Comparison of ENCODE assay signal across 9 mouse cellular contexts in the genomic region with DNA sequence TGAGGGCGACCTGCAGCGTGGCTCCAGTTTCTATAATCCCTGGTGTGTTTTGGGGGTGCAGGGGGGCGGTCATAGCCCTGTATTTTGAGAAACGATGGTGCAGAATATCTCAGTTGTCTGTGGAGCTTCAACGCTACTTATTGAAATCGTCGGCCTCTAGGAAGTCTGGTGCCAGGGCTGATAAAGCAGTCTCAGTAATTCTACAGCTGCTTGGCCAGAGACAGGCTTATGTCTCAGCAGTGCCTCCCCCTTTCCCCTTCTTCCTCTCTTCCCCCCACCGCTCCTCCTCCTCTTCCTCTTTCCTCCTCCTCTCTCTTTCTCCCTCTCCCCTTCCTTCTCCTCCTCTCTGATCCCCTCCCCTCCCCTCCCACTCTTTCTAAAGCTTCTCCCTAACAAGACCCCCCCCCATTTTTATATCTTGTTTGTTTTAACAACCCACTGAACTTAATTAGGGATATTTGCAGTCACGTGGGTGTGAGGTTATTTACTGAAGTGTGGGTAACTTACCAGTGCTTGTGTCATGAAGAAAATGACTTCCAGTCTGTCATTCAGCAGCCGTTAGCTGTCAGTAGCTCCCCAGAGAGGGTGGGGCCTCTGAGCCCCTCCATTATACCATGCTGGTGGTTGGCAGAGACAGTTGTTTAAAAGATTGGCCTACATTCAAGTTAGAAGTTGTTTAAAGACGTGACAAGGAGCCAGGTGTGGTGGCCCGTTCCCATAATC.
A peak's percentile ranks its signal among the peaks of the same experiment; 100 is the strongest.
DNase-seq lines count a peak whose midpoint lies in the region; ATAC-seq lines count a peak whose summit lies in the region.
"Had no signal": no experiment of that assay in that cellular context is flagged by ENCODE, and none has a peak within 500 bp of the region (broad histone marks: within the 10 kb centered on the region; RNA-seq: fewer than 3 reads in every experiment).

No protein-coding gene starts in this region.

- H3K27ac ChIP-seq in forebrain, embryonic 14.5 days (ENCODE audit: low read depth, low read length), result no peak overlapping the region
- H3K27ac ChIP-seq in forebrain, embryonic 11.5 days (ENCODE audit: low read depth, low read length), result no peak overlapping the region
- H3K27ac ChIP-seq in kidney, embryonic 15.5 days, result peak overlapping the region; percentile 91
- H3K27ac ChIP-seq in liver, embryonic 12.5 days, result peak overlapping the region; percentile 61

- H3K9ac ChIP-seq in forebrain, embryonic 14.5 days (ENCODE audit: low read length), result no peak overlapping the region
- H3K9ac ChIP-seq in forebrain, embryonic 11.5 days (ENCODE audit: low read length), result no peak overlapping the region
- no peak overlapping the region for H3K9ac ChIP-seq in kidney, embryonic 15.5 days
- H3K9ac ChIP-seq in liver, embryonic 12.5 days, result peak overlapping the region; percentile 29; the same call in 1 of the 2 replicates

- no peaks in the 10 kb centered on the region for H3K27me3 ChIP-seq in forebrain, embryonic 14.5 days (replicated peaks; ENCODE audit: control insufficient read depth, insufficient read depth, low read length)
- no peaks in the 10 kb centered on the region for H3K27me3 ChIP-seq in forebrain, embryonic 11.5 days (ENCODE audit: control insufficient read depth, insufficient read depth, low read length)
- H3K27me3 ChIP-seq in kidney, embryonic 15.5 days, result no peaks in the 10 kb centered on the region
- H3K27me3 ChIP-seq in liver, embryonic 12.5 days (replicated peaks), result no peaks in the 10 kb centered on the region

- peak; percentile 22 for DNase-seq in forebrain, embryonic 14.5 days (ENCODE audit: low spot score)
- DNase-seq in forebrain, embryonic 11.5 days (ENCODE audit: low spot score), result no peak
- no peak for DNase-seq in kidney, adult 9 months
- peak; percentile 77 for DNase-seq in MEL-GATA-1-ER (ENCODE audit: extremely low read depth, low read depth)
- DNase-seq in urinary bladder, adult 2 months (ENCODE audit: low spot score), result no peak
- DNase-seq in urinary bladder, postnatal 4 days (ENCODE audit: low spot score in 2 of 2), result no peak
- DNase-seq: kidney, adult 11 months had no signal

- no peaks in the 10 kb centered on the region for H3K36me3 ChIP-seq in forebrain, embryonic 14.5 days (ENCODE audit: control insufficient read depth, insufficient read depth, low read length)
- H3K36me3 ChIP-seq in forebrain, embryonic 11.5 days (ENCODE audit: control insufficient read depth, insufficient read depth, low read length), result no peaks in the 10 kb centered on the region
- H3K36me3 ChIP-seq in kidney, embryonic 15.5 days, result peaks cover 5% of the 10 kb centered on the region; the same call in 1 of the 2 replicates
- H3K36me3 ChIP-seq in liver, embryonic 12.5 days, result no peaks in the 10 kb centered on the region

- H3K4me1 ChIP-seq in forebrain, embryonic 14.5 days (ENCODE audit: control insufficient read depth, insufficient read depth, low read length), result peaks cover 29% of the 10 kb centered on the region
- peaks cover 7% of the 10 kb centered on the region; the same call in 1 of the 2 replicates for H3K4me1 ChIP-seq in forebrain, embryonic 11.5 days (replicated peaks; ENCODE audit: control insufficient read depth, insufficient read depth, low read length)
- H3K4me1 ChIP-seq in kidney, embryonic 15.5 days, result peaks cover 59% of the 10 kb centered on the region
- peaks cover 93% of the 10 kb centered on the region for H3K4me1 ChIP-seq in liver, embryonic 12.5 days

- H3K4me2 ChIP-seq in forebrain, embryonic 14.5 days (ENCODE audit: low read length), result no peak overlapping the region
- H3K4me2 ChIP-seq in forebrain, embryonic 11.5 days (ENCODE audit: low read depth, low read length, severe bottlenecking), result no peak overlapping the region
- H3K4me2 ChIP-seq in kidney, embryonic 15.5 days, result no peak overlapping the region
- H3K4me2 ChIP-seq in liver, embryonic 12.5 days, result peak overlapping the region; percentile 44

- H3K4me3 ChIP-seq in forebrain, embryonic 14.5 days (ENCODE audit: low read depth, low read length), result no peak overlapping the region
- H3K4me3 ChIP-seq in forebrain, embryonic 11.5 days (ENCODE audit: low read depth, low read length), result no peak overlapping the region
- H3K4me3 ChIP-seq in kidney, embryonic 15.5 days (replicated peaks), result no peak overlapping the region
- no peak overlapping the region for H3K4me3 ChIP-seq in liver, embryonic 12.5 days

- 60% methylated on average over 12 of the region's 12 CpGs for WGBS in forebrain, embryonic 14.5 days
- WGBS in forebrain, embryonic 11.5 days, result 72% methylated on average over 12 of the region's 12 CpGs
- WGBS in kidney, embryonic 15.5 days, result 53% methylated on average over 12 of the region's 12 CpGs
- 21% methylated on average over 12 of the region's 12 CpGs for WGBS in liver, embryonic 12.5 days (ENCODE audit: insufficient replicate concordance)

- peak; percentile 45; the same call in 1 of the 2 replicates for ATAC-seq in forebrain, embryonic 14.5 days
- no peak for ATAC-seq in forebrain, embryonic 11.5 days (replicated peaks; ENCODE audit: low FRiP score)
- no peak for ATAC-seq in kidney, embryonic 15.5 days (replicated peaks; ENCODE audit: low FRiP score)
- peak; percentile 50; the same call in 1 of the 2 replicates for ATAC-seq in liver, embryonic 12.5 days

- no peaks in the 10 kb centered on the region for H3K9me3 ChIP-seq in forebrain, embryonic 14.5 days (replicated peaks; ENCODE audit: control insufficient read depth, low read length)
- no peaks in the 10 kb centered on the region for H3K9me3 ChIP-seq in forebrain, embryonic 11.5 days (ENCODE audit: control insufficient read depth, low read length)
- no peaks in the 10 kb centered on the region for H3K9me3 ChIP-seq in kidney, embryonic 15.5 days (replicated peaks)
- no peaks in the 10 kb centered on the region for H3K9me3 ChIP-seq in liver, embryonic 12.5 days (replicated peaks)

Comparison
In these comparisons a context has a peak if more than half of its experiments do, and no peak if none do; other contexts are left out.
1. ATAC-seq: peak in forebrain, embryonic 14.5 days (single experiment) and liver, embryonic 12.5 days (single experiment); none in forebrain, embryonic 11.5 days (single experiment) and kidney, embryonic 15.5 days (single experiment).
2. DNase-seq: peak in forebrain, embryonic 14.5 days (single experiment) and MEL-GATA-1-ER (single experiment); none in forebrain, embryonic 11.5 days (single experiment), kidney, adult 9 months (single experiment), urinary bladder, adult 2 months (single experiment) and urinary bladder, postnatal 4 days (0 of 2).
3. H3K27ac ChIP-seq: peak in kidney, embryonic 15.5 days (single experiment) and liver, embryonic 12.5 days (single experiment); none in forebrain, embryonic 14.5 days (single experiment) and forebrain, embryonic 11.5 days (single experiment).